Comparison of ENCODE assay signal across 12 mouse cellular contexts in the genomic region with DNA sequence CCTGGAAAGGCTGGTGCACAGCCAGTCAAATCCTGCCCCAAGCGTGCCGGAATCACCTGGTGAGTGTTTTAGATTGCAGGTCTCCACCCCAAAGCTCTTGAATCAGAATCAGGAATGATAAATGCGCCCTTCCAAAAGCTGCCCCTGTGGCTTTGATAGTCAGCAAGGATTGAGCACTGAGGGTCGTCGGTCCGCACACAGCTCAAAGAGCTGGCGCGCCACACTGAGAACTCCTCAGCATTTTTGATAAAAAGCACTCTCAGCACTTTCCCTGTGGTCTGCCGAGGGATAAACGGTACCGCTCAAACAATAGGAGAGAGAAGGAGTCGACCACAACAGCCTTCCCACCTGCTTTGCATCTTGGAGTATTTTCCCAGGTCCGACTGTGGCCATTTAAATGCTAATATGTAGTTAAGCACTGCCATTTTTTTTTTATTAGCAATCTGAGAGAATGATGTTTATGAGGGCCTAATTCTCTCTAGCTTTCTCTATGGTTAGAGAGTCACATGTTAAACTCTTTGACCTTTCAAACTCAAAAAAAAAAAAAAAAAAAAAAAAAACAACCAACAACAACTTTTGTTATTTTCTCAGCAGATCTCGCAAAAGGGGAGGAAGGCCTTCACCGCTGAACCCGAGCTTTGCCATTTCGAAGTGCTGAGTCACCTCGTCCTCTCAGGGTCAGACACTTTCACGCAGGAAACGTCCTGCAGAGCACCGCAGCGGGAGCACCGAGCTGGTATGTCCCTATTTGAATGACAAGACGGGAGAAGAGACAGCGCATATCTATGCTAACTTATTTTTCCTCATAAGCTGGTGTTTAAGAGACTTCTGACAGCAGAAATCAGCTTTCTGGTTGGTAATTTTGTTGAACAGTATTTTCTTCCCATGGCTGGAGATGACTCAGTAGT. TPM values are rescaled to one million over a fixed set of nuclear protein-coding genes. Genes with fewer than 3 reads are reported as not detected.
A peak's percentile ranks its signal among the peaks of the same experiment; 100 is the strongest.
DNase-seq lines count a peak whose midpoint lies in the region; ATAC-seq and TF ChIP-seq lines count a peak whose summit lies in the region.
"Had no signal": no experiment of that assay in that cellular context is flagged by ENCODE, and none has a peak within 500 bp of the region (broad histone marks: within the 10 kb centered on the region; RNA-seq: fewer than 3 reads in every experiment).

No protein-coding gene starts in this region.

- ATAC-seq in limb, embryonic 12.5 days (ENCODE audit: insufficient number of reproducible peaks, insufficient read depth, low FRiP score, low TSS enrichment, low read depth) = no peak
- no peak for ATAC-seq in midbrain, embryonic 14.5 days (ENCODE audit: low FRiP score, low TSS enrichment)

- H3K4me1 ChIP-seq in limb, embryonic 12.5 days (replicated peaks) = peaks cover 48% of the 10 kb centered on the region
- H3K4me1 ChIP-seq in limb, embryonic 10.5 days = peaks cover 34% of the 10 kb centered on the region
- peaks cover 2% of the 10 kb centered on the region for H3K4me1 ChIP-seq in embryonic fibroblast, embryonic 13.5 days (ENCODE audit: control insufficient read depth, insufficient read depth, low read length)
- H3K4me1 ChIP-seq in midbrain, embryonic 14.5 days (ENCODE audit: control insufficient read depth, insufficient read depth, low read length) = no peaks in the 10 kb centered on the region; the same call in 1 of the 2 replicates

- no peaks in the 10 kb centered on the region for H3K9me3 ChIP-seq in limb, embryonic 12.5 days
- H3K9me3 ChIP-seq in limb, embryonic 10.5 days (replicated peaks) = no peaks in the 10 kb centered on the region
- no peaks in the 10 kb centered on the region for H3K9me3 ChIP-seq in midbrain, embryonic 14.5 days (ENCODE audit: control insufficient read depth, low read length)
- H3K9me3 ChIP-seq: embryonic facial prominence, embryonic 12.5 days had no signal

- no peaks in the 10 kb centered on the region for H3K27me3 ChIP-seq in limb, embryonic 12.5 days
- H3K27me3 ChIP-seq in limb, embryonic 10.5 days (ENCODE audit: low read depth, poor library complexity, severe bottlenecking) = no peaks in the 10 kb centered on the region; the same call in 1 of the 2 replicates
- no peaks in the 10 kb centered on the region for H3K27me3 ChIP-seq in midbrain, embryonic 14.5 days (ENCODE audit: control insufficient read depth, insufficient read depth, low read length)

- H3K4me3 ChIP-seq in limb, embryonic 12.5 days (replicated peaks) = no peak overlapping the region
- H3K4me3 ChIP-seq in limb, embryonic 10.5 days = no peak overlapping the region
- H3K4me3 ChIP-seq in embryonic fibroblast, embryonic 13.5 days (ENCODE audit: insufficient read depth, low read length) = no peak overlapping the region
- no peak overlapping the region for H3K4me3 ChIP-seq in midbrain, embryonic 14.5 days (replicated peaks; ENCODE audit: low read depth, low read length)
- H3K4me3 ChIP-seq: embryonic facial prominence, embryonic 12.5 days had no signal

- no peak overlapping the region for H3K9ac ChIP-seq in limb, embryonic 12.5 days (replicated peaks)
- H3K9ac ChIP-seq in midbrain, embryonic 14.5 days (replicated peaks; ENCODE audit: low read length) = no peak overlapping the region
- H3K9ac ChIP-seq: embryonic facial prominence, embryonic 12.5 days had no signal

- no peak for TF ChIP-seq POLR2A in embryonic fibroblast, embryonic 13.5 days (IDR thresholded peaks at IDR 0.05; ENCODE audit: low read depth, low read length)

- DNase-seq in embryo, embryonic 11 days = peak; percentile 40
- no peak for DNase-seq in embryo, embryonic 10 days (ENCODE audit: low spot score)
- DNase-seq in limb, embryonic 10.5 days (ENCODE audit: low spot score) = no peak
- DNase-seq in midbrain, embryonic 14.5 days = peak; percentile 58
- DNase-seq in urinary bladder, postnatal 25 days (ENCODE audit: low spot score) = no peak
- DNase-seq in gastrocnemius, adult 8-10 months (ENCODE audit: low spot score in 2 of 2) = no peak
- DNase-seq: gastrocnemius, postnatal 36 days; kidney, postnatal 4 days; lung, adult 18-20 months had no signal

- 0 out of 2 replicates have a peak overlapping the region, but pooled peaks have one; percentile 24 for H3K4me2 ChIP-seq in limb, embryonic 12.5 days
- peak overlapping the region; percentile 22; the same call in 1 of the 2 replicates for H3K4me2 ChIP-seq in midbrain, embryonic 14.5 days (ENCODE audit: low read length)
- H3K4me2 ChIP-seq: embryonic facial prominence, embryonic 12.5 days had no signal

- WGBS in limb, embryonic 12.5 days = 22% methylated on average over 25 of the region's 25 CpGs
- 20% methylated on average over 25 of the region's 25 CpGs for WGBS in limb, embryonic 10.5 days
- WGBS in midbrain, embryonic 14.5 days = 12% methylated on average over 25 of the region's 25 CpGs

- no peak for TF ChIP-seq CTCF in embryonic fibroblast, embryonic 13.5 days (IDR thresholded peaks at IDR 0.05; ENCODE audit: borderline replicate concordance, insufficient read depth, low read length)

- H3K36me3 ChIP-seq in limb, embryonic 12.5 days = no peaks in the 10 kb centered on the region
- no peaks in the 10 kb centered on the region for H3K36me3 ChIP-seq in limb, embryonic 10.5 days
- no peaks in the 10 kb centered on the region for H3K36me3 ChIP-seq in midbrain, embryonic 14.5 days (ENCODE audit: control insufficient read depth, insufficient read depth, low read length)
- H3K36me3 ChIP-seq: embryonic facial prominence, embryonic 12.5 days had no signal

- H3K27ac ChIP-seq in limb, embryonic 12.5 days = no peak overlapping the region
- H3K27ac ChIP-seq in limb, embryonic 10.5 days = no peak overlapping the region; the same call in 1 of the 2 replicates
- peak overlapping the region; percentile 6; the same call in 1 of the 2 replicates for H3K27ac ChIP-seq in embryonic fibroblast, embryonic 13.5 days (ENCODE audit: insufficient read depth, low read length)
- H3K27ac ChIP-seq in midbrain, embryonic 14.5 days (replicated peaks; ENCODE audit: low read depth, low read length) = no peak overlapping the region
- H3K27ac ChIP-seq: embryonic facial prominence, embryonic 12.5 days had no signal

RNA-seq across cellular contexts. Expression of gene Zfp281, which starts 50.1 kb away (rescaled TPM):
- 31.3 and 33.3 TPM in 2 replicates for polyA plus RNA-seq in limb, embryonic 12.5 days (2016; fragmentation: Nextera tagmentation; extraction: Ambion mirVana)
- polyA plus RNA-seq in limb, embryonic 10.5 days (2016; fragmentation: Nextera tagmentation; extraction: Ambion mirVana) = 31.2 and 32.4 TPM in 2 replicates
- polyA plus RNA-seq in embryonic fibroblast, embryonic 13.5 days (2011; ENCODE audit: insufficient read length, low read depth, missing spikeins) = 29.5 and 33.0 TPM in 2 replicates
- polyA plus RNA-seq in midbrain, embryonic 14.5 days (2014; fragmentation: Nextera tagmentation; extraction: Ambion mirVana) = 26.6 and 34.7 TPM in 2 replicates
- total RNA-seq in gastrocnemius, adult 8-10 months (2022) = 10 to 100 TPM in 1 of 4 experiments, 1 to 10 TPM in 3; 7.5 to 12.3 (median 9.4) TPM

Comparison
In these comparisons a context has a peak if more than half of its experiments do, and no peak if none do; other contexts are left out.
1. DNase-seq: peak in embryo, embryonic 11 days (single experiment) and midbrain, embryonic 14.5 days (single experiment); none in embryo, embryonic 10 days (single experiment), limb, embryonic 10.5 days (single experiment), urinary bladder, postnatal 25 days (single experiment) and gastrocnemius, adult 8-10 months (0 of 2).